Mouse (Mus musculus): Measurements from ENCODE around the gene Mapk1ip1l.

- TF ChIP-seq CTCF (IDR thresholded peaks at IDR 0.05; ENCODE audit: control insufficient read depth, insufficient read depth, insufficient read length) (no peak), MYOG (IDR thresholded peaks at IDR 0.05; ENCODE audit: control insufficient read depth, extremely low read depth, insufficient read length) (no peak)
Observed at GRCm38 (mm10) chr14:47325965-47326761, 28.1 kb downstream of the Mapk1ip1l start.

Measured in C2C12 (cell line).